Mouse (Mus musculus) E14TG2a.4 (cell line): Measurements from ENCODE around the gene Gm20683.

Experiments used
- H3K27me3 ChIP-seq: 2 replicates; pipeline ENCODE4 v1.6.1; 2014; ENCODE audit warnings: low read length, control low read depth; ENCODE audit not compliant: insufficient read depth
- H3K36me3 ChIP-seq: 2 replicates; pipeline ENCODE4 v1.6.1; 2014; ENCODE audit warnings: low read length, control low read depth; ENCODE audit not compliant: insufficient read depth
- H3K4me1 ChIP-seq: replicated peaks from 2 replicates; pipeline ENCODE4 v1.6.1; 2014; ENCODE audit warnings: low read depth, low read length, control low read depth
- H3K4me3 ChIP-seq: replicated peaks from 2 replicates; pipeline ENCODE4 v1.5.1; 2014; ENCODE audit warnings: mild to moderate bottlenecking, low read length
- H3K9me3 ChIP-seq: 2 replicates; pipeline ENCODE4 v1.6.1; 2014; ENCODE audit warnings: low read length, control low read depth
- CTCF ChIP-seq: conservative IDR thresholded peaks from 2 replicates; pipeline ENCODE4 v1.5.1; 2014; ENCODE audit warnings: low read length
- NANOG ChIP-seq: IDR thresholded peaks from 2 replicates; pipeline ENCODE4 v1.6.1; 2014; ENCODE audit warnings: borderline replicate concordance, low read length, mixed read lengths
- POU5F1 ChIP-seq: IDR thresholded peaks from 2 replicates; pipeline ENCODE4 v1.6.1; 2014; ENCODE audit warnings: low read length, borderline replicate concordance

Gene Gm20683

GRCm38 (mm10) chr17:25828223-25828594, 13.4 kb downstream of the Gm20683 start:
- TF ChIP-seq CTCF (no peak), POU5F1 (no peak), NANOG (no peak)
- H3K4me1 ChIP-seq, result peaks cover 83% of the 10 kb centered on the region
- peaks cover 65% of the 10 kb centered on the region for H3K36me3 ChIP-seq
- peak overlapping the region; percentile 95 for H3K4me3 ChIP-seq
- H3K9me3 ChIP-seq, result no peaks in the 10 kb centered on the region
- H3K27me3 ChIP-seq, result no peaks in the 10 kb centered on the region

GRCm38 (mm10) chr17:25827546-25828222, 13.9 kb downstream of the Gm20683 start:
- Histone ChIP-seq H3K4me1 (peaks cover 86% of the 10 kb centered on the region), H3K4me3 (peak overlapping the region; percentile 95), H3K9me3 (no peaks in the 10 kb centered on the region), H3K36me3 (peaks cover 65% of the 10 kb centered on the region), H3K27me3 (no peaks in the 10 kb centered on the region)
- TF ChIP-seq CTCF (no peak), POU5F1 (no peak), NANOG (no peak)

GRCm38 (mm10) chr17:25827011-25827410, 14.6 kb downstream of the Gm20683 start:
- H3K4me1 ChIP-seq, result peaks cover 85% of the 10 kb centered on the region
- H3K4me3 ChIP-seq, result 0 out of 2 replicates have a peak overlapping the region, but pooled peaks have one; percentile 95
- H3K9me3 ChIP-seq, result no peaks in the 10 kb centered on the region
- peaks cover 65% of the 10 kb centered on the region for H3K36me3 ChIP-seq
- H3K27me3 ChIP-seq, result no peaks in the 10 kb centered on the region
- no peak for TF ChIP-seq POU5F1
- TF ChIP-seq CTCF, result no peak
- TF ChIP-seq NANOG, result no peak

GRCm38 (mm10) chr17:25825984-25826570, 15.5 kb downstream of the Gm20683 start:
- TF ChIP-seq CTCF, result no peak
- TF ChIP-seq NANOG, result no peak
- TF ChIP-seq POU5F1, result no peak
- no peaks in the 10 kb centered on the region for H3K27me3 ChIP-seq
- peaks cover 76% of the 10 kb centered on the region for H3K4me1 ChIP-seq
- peaks cover 55% of the 10 kb centered on the region for H3K36me3 ChIP-seq
- no peaks in the 10 kb centered on the region for H3K9me3 ChIP-seq
- H3K4me3 ChIP-seq, result peak overlapping the region; percentile 55

GRCm38 (mm10) chr17:25825311-25825710, 16.3 kb downstream of the Gm20683 start:
- Histone ChIP-seq H3K4me3 (peak overlapping the region; percentile 55), H3K4me1 (peaks cover 68% of the 10 kb centered on the region), H3K36me3 (peaks cover 48% of the 10 kb centered on the region), H3K9me3 (no peaks in the 10 kb centered on the region), H3K27me3 (no peaks in the 10 kb centered on the region)
- TF ChIP-seq CTCF, result no peak
- TF ChIP-seq POU5F1, result no peak
- TF ChIP-seq NANOG, result no peak

GRCm38 (mm10) chr17:25824362-25825142, 17.0 kb downstream of the Gm20683 start:
- H3K4me3 ChIP-seq, result peak overlapping the region; percentile 93
- H3K27me3 ChIP-seq, result no peaks in the 10 kb centered on the region
- peaks cover 68% of the 10 kb centered on the region for H3K4me1 ChIP-seq
- no peaks in the 10 kb centered on the region for H3K9me3 ChIP-seq
- peaks cover 40% of the 10 kb centered on the region for H3K36me3 ChIP-seq
- TF ChIP-seq POU5F1 (no peak), CTCF (no peak), NANOG (no peak)

- Histone ChIP-seq H3K4me3 (peak within 1 kb of the TSS; percentile 93), H3K4me1 (peaks cover 70% of the 10 kb centered on the region), H3K36me3 (peaks cover 37% of the 10 kb centered on the region), H3K27me3 (peaks cover 9% of the 10 kb centered on the region), H3K9me3 (no peaks in the 10 kb centered on the region)
- no peak for TF ChIP-seq CTCF
- TF ChIP-seq POU5F1, result no peak
- no peak for TF ChIP-seq NANOG
Observed at GRCm38 (mm10) chr17:25823452-25823851, 18.1 kb downstream of the Gm20683 start, which contains the start of gene Wdr24. Wdr24 (plus strand) TSS chr17:25823627.
